Mouse (Mus musculus): ENCODE results near the gene Tesk1.

Gene Tesk1

GRCm38 (mm10) chr4:43441639-43442038 is at the start of gene Tesk1:
Gene Tesk1 (plus strand): TSS chr4:43441939.
- no peak for DNase-seq (ENCODE audit: low read depth, low spot score)

DNA sequence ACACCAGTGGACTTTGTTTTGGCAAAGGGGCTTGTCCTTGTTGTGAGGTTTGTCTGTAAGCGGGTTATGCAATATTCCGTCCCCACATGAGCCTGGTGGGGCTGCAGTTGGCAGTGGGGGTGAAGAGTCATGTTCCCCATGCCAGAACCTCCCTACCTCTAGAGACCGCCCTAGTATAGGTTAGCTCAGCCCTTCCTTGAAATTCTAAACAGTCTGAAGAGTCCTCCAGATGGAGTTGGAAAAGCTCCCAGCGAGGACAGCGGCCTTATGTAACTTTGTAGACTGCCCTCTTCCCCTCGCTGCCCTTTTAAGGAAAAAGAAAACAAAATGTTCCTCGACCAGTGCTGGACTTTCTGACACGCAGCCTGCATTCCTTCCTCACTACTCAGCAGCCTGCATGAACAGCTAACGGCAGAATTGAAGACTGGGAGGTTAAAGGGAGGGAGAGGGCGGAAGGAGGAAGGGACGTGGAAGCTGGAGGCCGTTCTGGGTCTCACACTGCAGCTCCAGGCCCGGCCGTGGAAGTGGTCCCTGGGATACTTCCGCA is 47.3 kb upstream of the Tesk1 start:
- no peak for DNase-seq (ENCODE audit: low read depth, low spot score)

GRCm38 (mm10) chr4:43395147-43395546 is 46.6 kb upstream of the Tesk1 start:
- no peak for DNase-seq (ENCODE audit: low read depth, low spot score)

GRCm38 (mm10) chr4:43395836-43396235 is 45.9 kb upstream of the Tesk1 start:
- no peak for DNase-seq (ENCODE audit: low read depth, low spot score)

DNA sequence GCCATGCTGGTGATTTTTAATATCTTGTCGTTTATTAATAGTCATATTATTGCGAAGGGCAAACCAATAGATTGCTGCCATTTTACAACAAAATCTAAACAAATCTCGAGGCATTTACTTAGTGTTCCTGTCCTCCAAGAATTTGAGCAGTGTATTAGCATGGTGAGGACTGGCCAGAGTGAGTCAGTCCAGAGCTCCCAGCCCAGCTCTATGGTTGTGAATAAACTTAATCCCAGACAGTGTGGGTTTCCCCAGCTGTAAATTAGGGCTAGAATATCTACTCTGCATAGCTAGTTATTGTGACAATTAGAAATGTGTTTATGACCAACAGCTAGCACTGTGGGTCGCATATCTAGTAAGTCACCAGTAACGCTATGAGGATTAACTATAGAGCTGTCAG is 45.4 kb upstream of the Tesk1 start:
- no peak for DNase-seq (ENCODE audit: low read depth, low spot score)

- no peak for DNase-seq (ENCODE audit: low read depth, low spot score)
Observed at GRCm38 (mm10) chr4:43398014-43398413, 43.7 kb upstream of the Tesk1 start.

DNA sequence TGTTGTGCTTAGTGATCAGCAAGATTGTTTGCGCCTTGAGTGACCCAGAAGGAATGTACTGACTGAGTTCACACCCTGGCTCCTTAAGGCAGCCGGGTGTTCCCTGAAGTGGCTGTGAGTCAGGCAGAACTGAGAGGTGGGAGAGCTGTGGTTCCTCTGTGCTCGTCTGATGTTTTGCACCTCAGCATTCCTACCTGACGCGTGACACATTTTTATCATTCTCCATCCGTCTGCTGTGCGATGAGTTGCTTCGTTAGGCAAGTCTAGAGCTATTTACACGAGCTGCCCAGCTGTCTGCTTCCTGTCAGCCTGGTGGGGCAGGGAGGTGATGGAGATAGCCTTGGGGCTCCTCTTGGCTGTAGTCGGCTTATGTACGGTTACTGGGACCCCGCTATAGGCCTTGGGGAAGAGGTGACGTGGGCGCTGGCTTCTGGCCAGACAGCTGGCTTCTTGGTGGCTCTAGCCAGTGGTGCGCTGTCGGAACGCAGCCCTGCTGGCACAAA is 42.9 kb upstream of the Tesk1 start:
- DNase-seq (ENCODE audit: low read depth, low spot score) = no peak

- no peak for DNase-seq (ENCODE audit: low read depth, low spot score)
Observed at GRCm38 (mm10) chr4:43399391-43400131, 42.2 kb upstream of the Tesk1 start.

GRCm38 (mm10) chr4:43400976-43401375 is 40.8 kb upstream of the Tesk1 start:
- DNase-seq (ENCODE audit: low read depth, low spot score) = no peak

GRCm38 (mm10) chr4:43401486-43401885 is 40.3 kb upstream of the Tesk1 start:
- no peak for DNase-seq (ENCODE audit: low read depth, low spot score)

- DNase-seq (ENCODE audit: low read depth, low spot score) = no peak
Observed at GRCm38 (mm10) chr4:43402212-43402611, 39.5 kb upstream of the Tesk1 start.

DNA sequence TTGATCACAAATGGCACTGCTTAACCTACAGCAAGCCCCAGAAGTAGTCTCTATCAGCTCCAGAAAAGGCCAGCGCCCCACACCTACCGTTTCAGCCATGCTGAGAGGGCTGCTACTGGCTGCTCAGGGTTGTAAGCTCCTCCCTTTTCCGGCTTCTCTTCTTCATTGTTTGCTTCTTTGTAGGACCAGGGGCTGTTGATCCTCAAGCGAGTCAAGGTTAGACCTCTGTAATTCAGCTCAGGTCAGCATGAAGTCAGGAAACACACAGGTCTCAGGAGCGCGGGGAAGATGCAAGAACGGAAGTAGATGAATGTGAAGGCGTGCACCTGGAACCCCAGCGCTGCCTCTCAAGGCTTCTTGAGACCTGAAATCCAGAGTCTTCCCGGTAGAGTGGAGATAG is 37.0 kb upstream of the Tesk1 start:
- DNase-seq (ENCODE audit: low read depth, low spot score) = no peak

DNA sequence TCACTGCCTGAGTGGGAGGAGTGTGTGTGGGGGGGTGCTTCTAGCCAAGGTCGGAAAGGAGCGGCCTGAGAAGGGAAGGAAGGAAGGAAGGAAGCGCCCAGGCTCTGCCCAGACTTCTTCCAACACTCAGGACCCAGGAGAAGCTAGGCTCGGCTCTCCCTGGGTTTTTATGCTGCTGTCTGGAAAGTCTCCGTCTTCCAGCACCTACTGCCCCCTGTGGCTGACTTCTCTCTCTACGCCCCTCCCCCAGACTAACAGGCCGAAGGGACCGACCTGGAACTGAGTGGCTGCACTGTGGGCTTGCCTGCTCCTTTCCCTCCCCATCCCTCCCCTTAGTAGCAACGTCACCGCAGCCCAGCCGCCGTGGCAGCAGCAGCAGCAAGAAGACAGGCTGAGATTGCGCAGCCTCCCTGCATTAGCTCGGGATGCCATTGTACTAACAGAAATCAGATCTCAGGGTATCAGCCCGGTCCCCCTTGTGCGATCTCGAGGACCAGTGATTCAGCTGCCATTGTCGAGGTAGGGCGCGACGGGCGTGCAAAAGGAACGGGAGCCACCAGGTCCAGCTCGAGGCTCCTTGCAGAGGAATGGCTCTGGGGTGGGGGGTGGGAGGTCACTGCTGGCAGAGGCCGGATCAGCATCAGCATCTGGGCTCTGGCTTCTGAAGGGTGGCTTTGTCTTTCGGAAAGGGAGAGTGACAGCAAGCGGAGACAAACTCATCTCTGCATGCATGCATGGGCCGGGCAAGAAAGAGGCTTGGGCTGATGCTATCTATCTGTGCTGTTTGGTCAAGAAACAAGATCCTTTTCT is 35.4 kb upstream of the Tesk1 start:
- DNase-seq (ENCODE audit: low read depth, low spot score) = no peak

DNA sequence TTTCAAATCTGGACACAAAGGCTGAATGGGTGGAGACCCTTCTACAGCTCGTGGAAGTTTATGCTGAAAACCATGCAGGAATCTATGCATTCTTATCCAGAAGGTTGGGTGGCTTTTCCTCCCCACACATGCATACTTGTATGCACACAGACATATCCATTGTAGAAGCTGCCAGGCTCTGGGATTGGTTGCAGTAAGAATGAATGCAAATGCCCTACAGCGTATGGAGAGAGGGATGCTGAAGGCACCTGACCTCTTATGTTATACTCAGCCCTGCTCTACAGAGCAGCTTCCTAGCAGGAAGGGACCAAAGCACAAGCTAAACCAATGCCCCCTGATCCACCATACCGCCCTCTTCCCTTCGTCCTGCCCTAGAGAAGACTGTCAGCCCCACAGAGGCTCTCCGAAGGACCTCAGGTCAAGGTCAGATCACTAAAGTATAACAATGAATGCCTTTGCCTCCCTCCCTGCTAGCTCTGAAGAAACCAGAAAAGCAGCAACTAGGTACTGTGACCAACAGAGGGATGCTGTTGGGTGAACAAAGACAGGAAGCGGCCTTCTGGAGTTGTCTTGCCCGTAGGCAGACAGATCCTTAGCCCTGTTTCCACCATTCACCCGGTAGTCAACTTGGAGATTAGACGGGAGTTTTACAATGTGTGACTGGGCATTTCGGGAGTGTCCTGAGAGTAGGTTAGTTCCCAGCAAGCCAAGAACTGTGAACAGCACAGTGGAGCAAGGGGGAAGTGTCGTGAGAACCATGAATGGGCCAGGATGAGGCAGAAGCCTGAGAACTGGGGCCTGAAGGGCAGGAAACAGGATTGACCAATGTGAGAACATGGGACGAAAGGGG is 34.4 kb upstream of the Tesk1 start:
- no peak for DNase-seq (ENCODE audit: low read depth, low spot score)

DNA sequence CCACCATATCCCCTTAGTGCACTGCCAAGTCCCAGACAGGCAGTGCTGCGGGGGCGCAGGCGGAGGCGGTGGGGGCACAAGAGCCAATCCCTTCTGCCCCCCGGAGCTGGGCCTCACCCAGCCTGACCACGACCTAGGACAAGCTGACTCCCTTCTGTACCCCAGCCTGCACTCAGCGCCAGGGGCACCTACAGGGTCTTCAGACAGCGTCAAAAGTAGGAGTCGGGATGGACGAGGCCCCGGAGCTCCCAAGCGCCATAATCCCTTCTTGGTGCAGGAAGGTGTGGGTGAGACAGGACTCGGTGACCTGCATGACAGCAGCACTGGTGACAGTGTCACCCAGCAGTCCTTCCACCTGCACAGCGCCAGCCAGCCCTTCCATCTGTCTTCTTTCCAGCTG is 27.0 kb upstream of the Tesk1 start:
- DNase-seq (ENCODE audit: low read depth, low spot score) = no peak

DNA sequence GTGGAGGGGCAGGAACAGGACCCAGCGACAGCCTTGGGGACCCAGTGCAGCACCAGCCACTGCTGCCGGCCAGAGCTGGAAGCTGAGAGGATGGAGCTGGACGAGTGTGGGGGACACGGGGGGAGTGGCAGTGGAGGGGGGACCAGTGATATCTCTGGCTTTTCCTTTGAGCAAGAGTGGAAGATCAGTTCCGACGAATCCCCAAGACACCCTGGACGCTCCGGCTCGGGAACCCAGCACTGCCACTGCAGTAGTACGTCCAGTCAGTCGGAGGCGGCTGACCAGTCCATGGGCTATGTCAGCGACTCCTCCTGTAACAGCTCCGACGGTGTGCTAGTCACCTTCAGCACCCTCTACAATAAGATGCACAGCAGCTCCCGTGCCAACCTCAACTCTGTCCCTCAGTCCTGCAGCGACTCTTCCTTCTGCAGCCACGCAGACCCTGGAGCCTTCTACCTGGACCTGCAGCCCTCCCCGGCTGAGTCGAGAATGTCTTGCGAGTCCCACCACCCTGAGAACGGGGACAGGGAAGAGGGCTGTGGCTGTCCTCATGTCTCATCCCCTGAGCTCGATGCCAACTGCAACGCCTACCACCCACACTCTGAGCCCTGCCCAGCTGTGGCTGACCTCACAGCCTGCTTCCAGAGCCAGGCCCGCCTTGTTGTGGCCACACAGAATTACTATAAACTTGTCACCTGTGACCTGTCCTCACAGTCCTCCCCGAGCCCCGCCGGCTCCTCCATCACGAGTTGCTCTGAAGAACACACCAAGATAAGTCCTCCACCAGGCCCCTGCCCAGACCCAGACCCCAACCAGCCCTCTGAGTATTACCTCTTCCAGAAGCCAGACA is 26.3 kb upstream of the Tesk1 start:
- no peak for DNase-seq (ENCODE audit: low read depth, low spot score)

GRCm38 (mm10) chr4:43416071-43416490 is 25.7 kb upstream of the Tesk1 start:
- no peak for DNase-seq (ENCODE audit: low read depth, low spot score)

DNA sequence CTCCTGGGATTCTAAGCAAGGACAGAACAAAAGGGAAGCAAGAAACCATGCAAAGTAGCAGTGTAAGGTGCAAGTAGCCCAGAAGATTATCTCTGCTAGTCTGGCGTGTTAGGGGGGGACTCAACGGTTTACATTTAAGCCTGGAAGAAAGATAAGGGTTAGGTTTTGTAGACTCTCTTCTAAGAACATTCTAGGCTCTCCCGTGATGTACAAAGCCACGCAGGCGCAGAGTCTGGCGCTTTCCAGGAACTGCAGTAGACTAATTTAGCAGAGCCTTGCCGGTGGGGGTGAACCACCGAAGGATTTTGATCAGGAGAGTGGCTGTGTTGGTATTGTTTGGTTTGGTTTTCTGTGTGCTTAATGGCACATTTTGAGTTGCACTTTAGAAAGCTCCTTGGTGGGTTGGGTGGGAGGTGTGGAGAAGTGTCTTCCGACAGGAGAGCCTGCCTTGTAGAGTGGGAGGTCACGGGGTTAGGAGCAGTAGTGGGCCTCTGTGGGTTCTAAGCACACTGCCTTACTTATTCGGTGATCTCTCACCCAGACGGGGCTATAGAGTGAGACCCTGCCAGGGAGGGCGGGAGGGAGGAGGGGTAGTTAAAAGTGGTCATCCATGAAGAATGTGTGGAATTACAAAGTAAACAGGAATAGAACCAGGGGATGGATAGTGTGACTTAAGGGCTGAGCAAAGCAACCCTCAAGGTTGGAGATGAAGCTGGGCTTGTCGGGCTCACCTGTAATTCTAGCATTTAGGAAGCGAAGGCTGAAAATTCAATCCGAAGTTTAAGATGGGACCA is 24.3 kb upstream of the Tesk1 start:
- DNase-seq (ENCODE audit: low read depth, low spot score) = no peak

GRCm38 (mm10) chr4:43418450-43418849 is 23.3 kb upstream of the Tesk1 start:
- no peak for DNase-seq (ENCODE audit: low read depth, low spot score)

Data from CD4-positive, CD25-positive, alpha-beta regulatory T cell, adult 2 months (primary cell).